Mouse (Mus musculus) urinary bladder, adult 2 months (tissue): ENCODE data around the gene Tmem150a. TPM values are rescaled to one million over a fixed set of nuclear protein-coding genes. Genes with fewer than 3 reads are reported as not detected.

Source experiments
- DNase-seq: peaks from one replicate; pipeline ENCODE4 v3.0.0; 2022; ENCODE audit warnings: low spot score
- polyA plus RNA-seq: library from polyadenylated mRNA; depleted of rRNA; stranded (reverse); fragments of >200 nt; gene quantifications from 2 replicates; pipeline ENCODE4 v1.2.3, GENCODE M21; 2012; rRNA removed

Tmem150a gene
- polyA plus RNA-seq, 1 experiment = 26.6 TPM

DNA sequence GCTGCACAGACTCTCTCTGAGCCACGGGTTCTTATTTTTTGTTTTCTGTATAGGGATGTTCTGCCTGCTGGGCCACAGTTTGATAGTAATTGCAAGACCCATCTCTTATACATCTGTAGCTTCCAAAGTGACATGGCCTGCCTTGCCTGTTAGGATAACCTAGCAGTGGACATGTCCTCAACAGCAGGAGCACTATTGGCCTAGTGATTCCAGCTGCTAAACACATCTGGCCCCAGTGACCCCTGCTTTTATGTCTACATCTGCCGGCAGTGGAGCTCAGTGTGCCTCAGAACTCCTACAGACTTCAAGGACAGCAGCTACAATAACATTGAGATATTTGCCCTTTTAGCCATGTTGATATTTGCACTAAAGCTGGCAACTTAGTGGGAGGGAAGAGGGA is 44.7 kb downstream of the Tmem150a start:
- DNase-seq = no peak

GRCm38 (mm10) chr6:72401875-72402274 is 46.6 kb downstream of the Tmem150a start:
- DNase-seq = peak; percentile 56

GRCm38 (mm10) chr6:72405356-72405755 is 50.1 kb downstream of the Tmem150a start:
- DNase-seq = no peak

GRCm38 (mm10) chr6:72407119-72407518 is 51.9 kb downstream of the Tmem150a start:
- DNase-seq = peak; percentile 61

Other genes with a start within 250 kb of the Tmem150a start
- 20.2 and 24.1 TPM in 2 replicates for gene Atoh8, start 119.9 kb upstream of the Tmem150a start, polyA plus RNA-seq
- gene Sftpb, start 50.8 kb upstream of the Tmem150a start, polyA plus RNA-seq = not detected in 2 replicates
- gene Usp39, start 10.3 kb upstream of the Tmem150a start, polyA plus RNA-seq = 23.6 and 24.0 TPM in 2 replicates
- 28.1 and 37.6 TPM in 2 replicates for gene 0610030E20Rik, start 8.1 kb upstream of the Tmem150a start, polyA plus RNA-seq
- gene Rnf181, start 11.5 kb downstream of the Tmem150a start, polyA plus RNA-seq = 88.8 and 100 TPM in 2 replicates
- 91.1 and 102 TPM in 2 replicates for gene Vamp5, start 25.0 kb downstream of the Tmem150a start, polyA plus RNA-seq
- 258 and 282 TPM in 2 replicates for gene Vamp8, start 35.3 kb downstream of the Tmem150a start, polyA plus RNA-seq
- 27.3 and 31.4 TPM in 2 replicates for gene Ggcx, start 58.9 kb downstream of the Tmem150a start, polyA plus RNA-seq
- 176 and 243 TPM in 2 replicates for gene Mat2a, start 84.1 kb downstream of the Tmem150a start, polyA plus RNA-seq
- 2.2 and 2.8 TPM in 2 replicates for gene Sh2d6, start 166.3 kb downstream of the Tmem150a start, polyA plus RNA-seq
- 115 and 129 TPM in 2 replicates for gene Capg, start 188.9 kb downstream of the Tmem150a start, polyA plus RNA-seq
- gene Elmod3, start 243.0 kb downstream of the Tmem150a start, polyA plus RNA-seq = 18.4 and 19.1 TPM in 2 replicates
- 19.6 and 22.7 TPM in 2 replicates for gene Retsat, start 243.0 kb downstream of the Tmem150a start, polyA plus RNA-seq